24 mouse cellular contexts compared by ENCODE assay signal in the genomic region with DNA sequence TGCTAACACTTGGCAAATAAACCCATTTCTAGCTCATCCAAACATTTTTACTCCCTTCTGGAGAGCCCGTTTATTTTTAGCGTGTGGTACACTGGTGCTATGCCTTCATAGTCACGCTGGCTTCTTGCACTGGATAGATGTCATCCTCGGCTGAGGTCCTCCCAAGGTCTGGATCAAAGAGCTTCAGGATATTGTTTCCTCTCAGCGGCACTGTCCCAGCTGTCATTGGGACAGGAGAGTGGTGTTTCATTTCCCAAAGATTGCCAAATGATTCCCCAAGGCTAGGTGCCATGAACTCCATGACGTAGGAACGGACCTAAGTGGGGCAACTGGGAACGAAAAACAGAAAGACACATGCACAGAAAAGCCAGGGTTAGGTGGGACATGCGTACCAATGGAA.
"Had no signal": no experiment of that assay in that cellular context is flagged by ENCODE, and none has a peak within 500 bp of the region (broad histone marks: within the 10 kb centered on the region; RNA-seq: fewer than 3 reads in every experiment).

No protein-coding gene starts in this region.

- H3K4me2 ChIP-seq: hindbrain, embryonic 12.5 days; hindbrain, embryonic 14.5 days; intestine, embryonic 15.5 days; limb, embryonic 12.5 days; liver, embryonic 11.5 days; liver, embryonic 13.5 days; liver, embryonic 15.5 days had no signal

- H3K27ac ChIP-seq: heart, embryonic 10.5 days; hindbrain, embryonic 10.5 days; hindbrain, embryonic 12.5 days; hindbrain, embryonic 14.5 days; intestine, embryonic 15.5 days; layer of hippocampus, adult 2 months; left cerebral cortex, adult 2 months; limb, embryonic 10.5 days; limb, embryonic 12.5 days; liver, embryonic 13.5 days; liver, embryonic 15.5 days had no signal

- H3K4me3 ChIP-seq: heart, embryonic 10.5 days; hindbrain, embryonic 10.5 days; hindbrain, embryonic 12.5 days; intestine, embryonic 15.5 days; layer of hippocampus, adult 2 months; left cerebral cortex, adult 2 months; limb, embryonic 10.5 days; limb, embryonic 12.5 days; liver, embryonic 13.5 days; liver, embryonic 15.5 days had no signal

- H3K36me3 ChIP-seq: hindbrain, embryonic 10.5 days; hindbrain, embryonic 12.5 days; intestine, embryonic 15.5 days; limb, embryonic 10.5 days; limb, embryonic 12.5 days; liver, embryonic 13.5 days; liver, embryonic 15.5 days had no signal

- H3K9me3 ChIP-seq: heart, embryonic 10.5 days; hindbrain, embryonic 10.5 days; hindbrain, embryonic 12.5 days; intestine, embryonic 15.5 days; limb, embryonic 10.5 days; limb, embryonic 12.5 days; liver, embryonic 13.5 days; liver, embryonic 15.5 days had no signal

- ATAC-seq: forebrain, embryonic 16.5 days; hindbrain, embryonic 16.5 days; inflammation-experienced regulatory T-cells, adult 6 months; intestine, embryonic 15.5 days; intestine, postnatal 0 days had no signal

- DNase-seq: gastrocnemius, postnatal 14 days; heart, postnatal 4 days; kidney, adult 18-20 months; kidney, adult 8-10 months; kidney, postnatal 10 days; kidney, postnatal 25 days; kidney, postnatal 4 days; liver; liver, embryonic 13.5 days had no signal

- H3K9ac ChIP-seq: hindbrain, embryonic 12.5 days; hindbrain, embryonic 14.5 days; intestine, embryonic 15.5 days; limb, embryonic 12.5 days; liver, embryonic 13.5 days; liver, embryonic 15.5 days had no signal

- H3K27me3 ChIP-seq: hindbrain, embryonic 12.5 days; intestine, embryonic 15.5 days; limb, embryonic 12.5 days; liver, embryonic 15.5 days had no signal

- H3K4me1 ChIP-seq: hindbrain, embryonic 12.5 days; intestine, embryonic 15.5 days; limb, embryonic 10.5 days; liver, embryonic 13.5 days had no signal
